Mouse (Mus musculus) layer of hippocampus, postnatal 14 days (tissue): ENCODE measurements around the gene Gm5039. TPM values are rescaled to one million over a fixed set of nuclear protein-coding genes. Genes with fewer than 3 reads are reported as not detected.
"Not testable (repeated sequence)": the region's sequence is repeated elsewhere in the genome, so short reads cannot be mapped to it uniquely, and the experiment has no call there.

Experiments
- DNase-seq, 2 experiments: peaks; one replicate each; pipeline ENCODE4 v3.0.0; 2021 to 2022; ENCODE audit warnings: low spot score in 2 of 2, mixed read lengths in 1 of 2
- long read RNA-seq, 2 experiments: library from polyadenylated mRNA; stranded (forward); transcript quantifications; one replicate each; pipeline ENCODE4 v2.0.0; 2021
- total RNA-seq, 2 experiments: library from RNA; stranded (reverse); gene quantifications; 2 replicates each; pipeline ENCODE4 v1.2.3; 2021

The Gm5039 gene
- total RNA-seq: not detected
- long read RNA-seq, experiment 1: 0 reads
- long read RNA-seq, experiment 2: 0 reads

DNA sequence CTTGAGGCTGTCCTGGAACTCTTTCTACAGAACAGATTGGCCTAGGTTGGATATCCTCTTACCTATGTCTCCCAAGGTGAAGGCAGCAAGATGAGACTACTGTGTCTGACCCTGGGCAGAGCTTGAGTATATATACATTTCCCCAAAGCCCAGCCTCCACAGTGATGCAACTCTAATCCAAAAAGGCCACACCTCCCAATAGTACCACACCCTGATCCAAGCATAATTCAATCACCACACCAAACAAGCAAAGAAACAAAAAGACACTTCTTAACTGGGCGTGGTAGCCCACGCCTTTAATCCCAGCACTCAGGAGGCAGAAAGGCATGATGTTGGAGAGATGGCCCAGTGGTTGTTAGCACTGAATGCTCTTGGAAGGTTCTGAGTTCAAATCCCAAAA is at the start of gene Gm5039:
Gm5039 (minus strand) TSS at position 101 of the 400 bp plus-strand sequence.
- DNase-seq: not testable (repeated sequence)

DNA sequence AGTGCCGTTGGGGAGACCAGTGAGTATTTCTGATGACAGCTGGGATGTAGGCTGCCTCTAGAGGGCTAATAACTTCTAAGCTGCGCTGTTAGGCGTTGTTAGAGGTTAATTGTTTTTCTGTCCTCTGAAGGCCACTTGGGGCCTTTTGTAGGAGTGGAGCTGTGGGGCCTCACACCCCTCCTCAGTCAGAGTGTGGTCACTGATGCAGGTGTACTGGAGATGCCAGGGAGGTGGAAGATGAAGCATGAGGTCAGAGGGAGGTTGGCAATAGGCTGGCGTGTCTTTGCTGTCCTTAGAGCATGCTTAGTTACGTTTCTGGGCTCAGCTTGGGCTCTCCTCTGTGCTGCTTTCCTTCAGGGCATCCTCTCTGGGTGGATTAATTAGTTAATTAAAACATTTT is 48.2 kb upstream of the Gm5039 start:
- DNase-seq: no peak

- not testable (repeated sequence) for DNase-seq
Measured at GRCm38 (mm10) chr12:88370321-88370720, 46.5 kb upstream of the Gm5039 start.

DNA sequence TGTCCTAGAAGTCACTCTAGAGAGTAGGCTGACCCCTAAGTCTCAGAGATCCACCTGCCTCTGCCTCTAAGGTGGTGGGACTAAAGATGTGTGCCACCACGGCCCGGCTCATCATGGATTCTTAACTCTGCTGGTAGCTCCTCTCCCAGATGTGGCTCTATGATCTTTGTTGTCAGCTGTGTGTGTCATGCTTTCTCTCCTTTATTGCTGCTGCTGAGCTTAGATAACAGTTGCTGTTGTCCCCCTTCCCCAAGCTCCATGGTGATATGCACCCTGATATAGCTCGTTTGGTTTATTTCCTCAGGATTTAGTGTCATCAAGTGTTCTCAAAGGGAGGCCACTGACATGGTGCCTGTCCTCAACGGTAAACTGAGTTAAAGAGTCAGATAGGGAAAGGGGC is 45.9 kb upstream of the Gm5039 start:
- DNase-seq: not testable (repeated sequence)

GRCm38 (mm10) chr12:88368618-88369017 is 44.8 kb upstream of the Gm5039 start:
- no peak for DNase-seq

- DNase-seq: no peak
Measured at GRCm38 (mm10) chr12:88367673-88368072, 43.8 kb upstream of the Gm5039 start.

DNA sequence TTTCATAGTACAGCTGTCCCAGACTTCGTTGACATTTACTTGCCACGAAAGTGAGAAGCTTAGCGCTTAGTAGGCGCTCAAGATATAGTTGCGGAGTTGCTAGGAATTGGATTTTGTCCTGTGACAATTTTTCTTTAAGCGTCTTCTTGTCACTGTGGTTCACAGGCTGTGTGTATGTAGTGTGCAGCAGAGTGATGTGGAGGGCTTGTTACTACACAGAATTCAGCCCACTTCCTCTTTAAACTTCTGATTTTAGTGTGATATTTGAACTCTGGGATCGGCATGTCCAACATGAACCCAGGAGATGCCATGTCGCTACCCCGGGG is 37.3 kb upstream of the Gm5039 start:
- no peak for DNase-seq

DNA sequence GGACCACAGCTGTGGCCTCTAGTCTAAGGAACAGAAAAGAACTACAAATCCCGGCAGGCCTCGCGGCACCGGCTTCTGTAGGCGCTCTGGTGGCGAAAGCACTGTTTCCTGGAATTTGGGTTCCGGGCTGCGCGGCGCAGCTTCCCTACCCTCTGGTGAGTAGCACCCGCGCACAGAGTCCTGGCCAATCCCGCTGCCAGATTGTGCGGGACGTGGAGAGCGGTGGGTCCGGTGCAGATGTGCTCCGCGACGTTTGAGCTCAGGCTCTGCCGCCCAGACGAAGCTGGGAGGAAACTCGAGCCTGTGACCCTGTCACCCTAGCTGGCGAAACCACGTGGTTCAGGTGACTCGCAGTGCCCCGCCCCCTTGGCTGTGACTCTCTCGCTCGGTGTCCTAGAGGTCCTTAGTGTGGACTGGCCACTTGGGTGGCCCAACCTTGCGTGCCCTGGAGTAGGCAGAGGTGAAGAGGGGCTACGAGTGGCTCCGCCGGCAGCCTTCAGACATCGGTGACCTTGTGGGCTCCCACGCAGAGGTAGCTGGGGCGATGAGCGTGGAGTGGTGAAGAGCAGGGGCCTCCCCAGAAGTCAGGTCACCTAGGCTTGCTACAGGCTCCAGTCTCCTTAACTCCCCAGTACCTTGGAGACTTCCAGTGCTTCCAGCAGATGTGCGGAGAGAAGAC is 36.8 kb upstream of the Gm5039 start, which contains the start of gene Adck1:
Adck1 (plus strand) TSS at position 114 of the 679 bp plus-strand sequence.
- DNase-seq: peak; percentile 93 to 94

- DNase-seq: no peak
Measured at GRCm38 (mm10) chr12:88354182-88354702, 30.4 kb upstream of the Gm5039 start.

DNA sequence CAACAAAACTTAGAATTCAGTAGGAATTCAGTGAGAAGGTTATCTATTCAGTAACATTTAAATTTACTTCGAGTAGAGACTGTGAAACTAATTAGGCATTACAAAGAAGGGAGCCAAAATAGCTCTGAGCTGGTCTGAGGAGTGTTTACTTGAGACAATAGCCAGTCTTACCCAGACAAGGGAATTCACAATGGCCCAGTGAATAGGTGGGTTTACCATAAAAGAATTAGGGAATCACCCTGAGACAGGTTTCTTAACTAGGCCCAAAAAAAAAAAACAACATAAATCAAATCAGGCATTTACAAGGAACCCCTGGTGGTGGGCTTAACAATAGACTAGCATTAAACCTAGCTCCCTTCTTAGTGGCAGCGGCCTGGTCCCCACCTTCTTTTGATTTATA is 17.5 kb upstream of the Gm5039 start:
- not testable (repeated sequence) for DNase-seq

GRCm38 (mm10) chr12:88336662-88337413 is 13.0 kb upstream of the Gm5039 start:
- DNase-seq: not testable (repeated sequence)

- DNase-seq: no peak
Measured at GRCm38 (mm10) chr12:88314556-88314955, 9.3 kb downstream of the Gm5039 start.

- not testable (repeated sequence) for DNase-seq
Measured at GRCm38 (mm10) chr12:88297171-88297570, 26.7 kb downstream of the Gm5039 start.

DNA sequence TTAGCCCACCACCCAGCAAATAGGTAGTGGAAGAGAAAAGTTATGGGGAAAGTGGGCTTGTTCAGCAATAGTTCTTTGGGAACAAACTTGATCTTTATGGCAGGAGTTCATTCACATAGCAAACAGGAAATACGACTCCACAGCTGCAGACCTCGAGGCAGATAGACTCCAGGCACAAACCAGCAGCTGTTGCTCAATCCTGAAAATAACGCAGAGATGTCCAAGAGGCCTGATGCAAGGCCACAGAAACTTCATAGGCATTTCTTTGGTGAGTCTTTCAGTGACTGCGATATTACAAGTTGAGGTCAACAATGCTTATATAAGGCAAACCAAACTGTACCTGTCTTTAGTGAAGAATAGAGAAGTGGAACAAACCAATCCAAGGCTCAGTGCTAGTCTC is 30.7 kb downstream of the Gm5039 start:
- DNase-seq: not testable (repeated sequence)

DNA sequence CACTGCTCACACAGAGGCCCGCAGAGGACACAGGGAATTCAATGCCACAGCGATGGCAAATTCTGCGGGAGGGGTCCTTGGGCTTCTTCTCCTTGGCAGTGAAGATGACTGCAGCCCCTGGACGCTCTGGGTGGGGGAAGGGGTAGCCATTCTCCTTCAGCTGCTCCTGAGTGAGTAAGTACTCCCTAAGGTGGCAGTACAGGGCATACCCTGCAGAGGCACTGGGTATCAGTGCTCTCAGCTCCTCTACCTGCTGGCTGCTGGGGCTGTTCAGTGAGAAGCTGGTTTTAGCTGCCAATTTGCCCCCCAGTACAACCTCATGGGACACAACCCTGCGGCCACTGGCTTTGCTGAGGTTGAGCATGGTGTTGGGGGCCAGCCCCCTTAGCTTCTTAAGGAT is 38.6 kb downstream of the Gm5039 start:
- DNase-seq: not testable (repeated sequence)

GRCm38 (mm10) chr12:88274400-88274799 is 49.4 kb downstream of the Gm5039 start, which contains the start of gene Gm5662:
TSS of gene Gm5662 (minus strand) at chr12:88274500.
- DNase-seq: not testable (repeated sequence)

Other genes with a start within 250 kb of the Gm5039 start
- gene Gm16368, start 240.3 kb downstream of the Gm5039 start, total RNA-seq: not detected
- not detected for gene Gm10436, start 141.9 kb downstream of the Gm5039 start, total RNA-seq
- not detected for gene Gm8332, start 73.9 kb downstream of the Gm5039 start, total RNA-seq
- not detected for gene Gm5662, start 49.5 kb downstream of the Gm5039 start, total RNA-seq
- gene Adck1, start 36.5 kb upstream of the Gm5039 start, total RNA-seq: 10 to 100 TPM; 32.4 to 33.3 TPM